Mouse (Mus musculus) erythroblast, embryonic 14.5 days (primary cell): Measurements from ENCODE around the gene Tex52.

ENCODE experiments used
- GATA1 ChIP-seq: IDR thresholded peaks from 2 replicates; pipeline ENCODE4 v1.6.1; 2012; ENCODE audit warnings: low read length, inconsistent platforms, mixed read lengths
- TAL1 ChIP-seq: IDR thresholded peaks from 3 replicates; pipeline ENCODE4 v1.6.1; 2012; ENCODE audit warnings: low read length, inconsistent platforms, mixed read lengths

GRCm38 (mm10) chr6:128355726-128356416 lies 19.4 kb upstream of the Tex52 start, which contains the start of gene Tulp3:
- TF ChIP-seq GATA1 = no peak
- no peak for TF ChIP-seq TAL1
